Mouse (Mus musculus) brain, embryonic 18.5 days (tissue): ENCODE measurements at regions not wholly inside any gene's neighbourhood (a gene's known extent, or its start where the extent isn't known, plus 50 kb on each side); places are given as distances from the start of the nearest gene placed in this dataset.
"Not testable (repeated sequence)": the region's sequence is repeated elsewhere in the genome, so short reads cannot be mapped to it uniquely, and the experiment has no call there.

Source experiments
- DNase-seq: peaks from one replicate; pipeline ENCODE4 v3.0.0-alpha.2; 2012; ENCODE audit warnings: low read depth, low spot score

DNA sequence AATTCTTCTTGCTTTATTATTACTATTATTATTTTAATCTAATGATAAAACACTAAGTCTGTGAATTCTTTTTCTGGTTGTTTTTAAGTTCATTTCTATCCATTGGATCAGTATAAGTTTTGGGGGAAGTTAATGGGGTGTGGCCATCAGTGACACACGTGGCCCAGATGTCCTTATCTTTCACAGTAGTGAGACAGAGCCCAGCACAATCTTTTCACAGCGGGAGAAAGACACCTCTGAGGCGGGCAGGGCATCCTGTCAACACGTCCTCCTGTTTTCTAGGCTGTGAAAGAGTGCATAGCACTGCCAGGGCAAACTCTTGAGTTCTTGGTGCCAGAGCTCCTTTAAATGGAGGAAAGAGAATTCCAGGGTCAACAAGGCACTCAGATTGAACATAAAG lies 162.1 kb downstream of the Ifng start:
- DNase-seq, result no peak

DNA sequence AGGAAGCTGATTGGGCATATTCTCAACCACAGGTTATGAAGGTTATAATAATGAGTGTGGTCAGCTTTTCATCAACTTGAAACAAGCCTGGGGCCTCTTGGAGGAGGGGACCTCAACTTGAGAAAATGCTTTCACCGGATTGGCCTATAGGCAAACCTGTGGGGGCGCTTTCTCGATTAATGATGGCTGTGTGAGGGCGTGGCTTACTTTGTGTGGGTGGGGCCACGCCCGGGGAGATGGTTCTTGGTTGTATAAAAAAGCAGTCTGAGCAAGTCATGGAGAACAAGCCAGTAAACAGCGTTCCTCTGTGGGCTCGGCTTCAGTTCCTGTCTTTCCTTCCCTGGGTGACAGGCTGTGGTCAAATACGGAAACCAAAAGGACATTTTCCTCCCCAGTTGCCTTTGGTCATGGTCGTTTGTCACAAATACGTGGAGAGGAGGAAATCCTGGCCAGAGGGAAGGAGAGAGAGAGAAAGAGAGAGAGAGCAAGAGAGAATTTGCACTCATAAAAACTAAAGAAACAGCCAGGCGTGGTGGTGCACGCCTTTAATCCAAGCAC lies 163.1 kb downstream of the Ifng start:
- DNase-seq, result no peak

DNA sequence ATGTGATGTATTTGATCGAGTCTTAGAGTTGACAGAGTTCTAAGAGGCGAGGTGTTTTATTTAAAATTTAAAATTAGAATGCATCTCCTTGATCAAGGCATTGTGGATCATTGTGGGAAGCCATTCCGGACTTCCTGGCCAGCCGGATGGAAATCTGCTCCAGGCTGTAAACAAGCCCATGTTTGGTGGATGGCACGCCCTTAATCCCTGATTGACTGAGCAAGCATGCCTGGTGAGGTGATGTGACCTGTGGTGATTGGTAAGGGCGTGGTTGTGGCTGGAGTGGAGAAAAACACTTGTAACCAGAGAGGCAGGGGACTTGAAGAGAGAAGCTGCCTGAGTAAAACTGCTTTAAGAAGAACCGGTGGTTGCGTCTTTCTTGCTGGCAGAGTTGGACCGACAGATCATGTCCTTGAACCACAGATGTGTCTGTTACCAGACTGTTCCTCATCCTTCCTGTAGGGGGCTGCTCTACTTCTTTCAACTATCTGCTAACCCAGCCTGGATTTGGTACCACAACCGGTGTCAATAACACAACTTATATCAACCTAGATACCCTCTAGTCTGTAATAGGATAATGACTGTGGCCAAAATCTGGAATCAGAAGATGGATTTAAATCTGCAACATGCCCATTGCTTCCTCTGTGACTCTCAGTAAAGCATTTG lies 164.4 kb downstream of the Ifng start:
- DNase-seq, result no peak

DNA sequence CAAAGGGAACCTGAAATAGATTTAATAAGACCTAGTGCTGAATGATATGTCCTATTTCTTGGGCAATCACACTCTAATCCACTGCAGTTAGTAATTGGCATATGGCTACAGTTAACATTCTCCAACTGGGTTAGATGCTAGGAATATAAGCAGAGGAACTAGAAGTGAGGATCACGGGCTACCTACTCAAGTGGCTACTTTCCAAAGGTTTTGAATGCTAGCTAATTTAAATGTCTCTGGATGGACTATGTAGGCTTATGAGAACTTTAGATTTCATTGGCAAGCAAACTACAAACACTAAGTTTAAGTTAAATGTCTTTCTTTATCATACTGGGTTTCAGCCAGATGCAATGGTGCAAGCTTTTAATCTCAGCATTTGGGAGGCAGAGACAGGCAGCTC lies 166.6 kb downstream of the Ifng start:
- DNase-seq, result no peak

DNA sequence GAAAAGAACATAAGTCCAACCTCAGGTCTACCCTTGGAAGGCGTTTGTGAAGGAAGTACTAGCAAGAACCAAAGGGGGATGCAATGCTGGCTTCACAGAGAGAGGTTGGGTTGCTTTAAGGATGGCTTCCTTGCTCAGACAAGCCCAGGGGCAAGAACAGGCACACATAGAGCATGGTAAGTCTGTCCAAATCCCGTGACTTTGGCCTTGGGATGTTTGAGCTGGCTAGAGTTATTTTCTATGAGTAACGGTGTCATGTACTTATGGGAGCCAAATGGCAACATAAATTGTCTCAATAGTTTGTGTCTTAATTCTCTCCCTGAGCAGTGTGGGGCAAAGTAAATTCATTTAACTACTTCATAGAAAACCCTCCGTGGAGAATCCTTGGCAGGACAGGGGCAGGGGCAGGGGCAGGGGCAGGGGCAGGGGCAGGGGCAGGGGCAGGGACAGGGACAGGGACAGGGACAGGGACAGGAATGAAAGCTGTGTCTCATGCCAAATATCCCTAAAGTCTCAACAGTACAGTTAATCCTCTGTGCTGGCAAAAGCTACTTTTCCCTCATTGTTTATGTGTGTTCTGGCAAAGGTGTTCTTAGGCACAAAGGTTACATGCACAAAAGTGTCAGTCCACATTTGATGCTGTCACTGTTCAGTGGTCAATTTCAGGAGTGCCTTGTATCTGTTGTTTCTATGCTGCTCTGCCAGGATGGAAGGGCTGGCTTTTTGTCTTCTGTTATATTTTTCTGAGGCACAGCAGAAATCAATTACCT lies 167.7 kb downstream of the Ifng start:
- no peak for DNase-seq

DNA sequence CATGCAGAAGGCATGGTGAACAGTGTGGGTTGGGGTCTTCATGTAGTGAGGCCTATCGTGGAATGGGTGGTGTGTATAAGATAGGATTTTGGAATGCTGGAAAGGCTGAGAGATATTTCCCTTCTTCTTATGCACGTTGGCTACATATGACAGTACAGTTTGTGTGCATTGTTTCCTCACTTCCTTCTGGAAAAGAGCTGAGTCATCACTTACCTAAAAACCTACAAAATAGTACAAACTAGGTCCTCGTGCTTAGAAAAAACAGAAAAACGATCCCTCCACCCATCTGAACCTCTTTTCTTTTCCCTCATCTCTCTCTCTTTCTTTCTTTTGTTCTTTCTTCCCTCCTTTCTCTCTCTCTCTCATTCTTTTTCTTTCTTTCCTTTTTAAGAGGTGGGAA lies 168.3 kb downstream of the Ifng start:
- no peak for DNase-seq

DNA sequence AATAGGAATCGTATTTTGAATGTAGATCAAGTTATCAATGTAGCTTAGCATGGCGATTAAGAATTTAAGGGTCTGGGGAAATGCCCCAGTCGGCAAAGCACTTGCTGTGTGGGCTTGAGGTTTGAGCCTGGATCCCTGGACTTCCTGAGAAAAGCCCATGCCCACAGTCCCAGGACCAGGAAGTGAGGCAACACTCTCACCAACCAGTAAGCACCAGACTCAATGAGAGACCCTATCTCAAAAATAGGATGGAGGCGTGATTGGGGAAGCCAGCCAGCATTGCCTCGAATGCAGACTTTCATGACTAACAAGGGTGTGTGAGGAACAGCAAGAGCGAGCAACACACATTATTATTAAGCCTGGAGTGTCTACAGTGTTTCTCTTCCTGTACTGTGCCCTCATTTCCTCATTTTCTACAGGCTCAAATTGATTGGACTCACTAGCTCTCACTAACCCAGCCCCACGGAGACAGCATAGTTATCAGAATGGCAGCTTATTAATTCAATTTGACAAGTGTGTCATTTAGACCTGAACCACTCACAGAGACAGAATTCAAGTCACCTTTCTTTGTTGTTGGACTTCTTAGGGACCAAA lies 170.1 kb downstream of the Ifng start:
- no peak for DNase-seq

DNA sequence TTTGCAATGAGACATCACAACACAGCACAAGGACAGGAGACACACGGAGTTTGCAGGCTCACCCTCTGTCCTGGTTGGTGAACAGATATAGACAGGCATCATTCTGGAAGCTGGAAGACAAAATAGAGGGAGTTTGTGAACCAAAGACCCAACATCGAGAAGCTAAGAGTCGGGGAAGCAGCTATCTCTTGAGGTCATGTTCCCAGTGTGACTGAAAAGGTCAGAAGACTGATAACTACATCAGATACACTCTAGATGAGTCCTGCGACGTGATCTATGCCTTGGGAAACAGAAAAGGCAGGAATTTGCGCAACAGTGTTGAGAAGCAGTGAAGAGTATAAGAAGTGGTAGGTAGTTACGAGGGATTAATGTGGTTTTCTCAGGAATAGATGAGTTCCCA lies 171.2 kb downstream of the Ifng start:
- DNase-seq, result no peak

DNA sequence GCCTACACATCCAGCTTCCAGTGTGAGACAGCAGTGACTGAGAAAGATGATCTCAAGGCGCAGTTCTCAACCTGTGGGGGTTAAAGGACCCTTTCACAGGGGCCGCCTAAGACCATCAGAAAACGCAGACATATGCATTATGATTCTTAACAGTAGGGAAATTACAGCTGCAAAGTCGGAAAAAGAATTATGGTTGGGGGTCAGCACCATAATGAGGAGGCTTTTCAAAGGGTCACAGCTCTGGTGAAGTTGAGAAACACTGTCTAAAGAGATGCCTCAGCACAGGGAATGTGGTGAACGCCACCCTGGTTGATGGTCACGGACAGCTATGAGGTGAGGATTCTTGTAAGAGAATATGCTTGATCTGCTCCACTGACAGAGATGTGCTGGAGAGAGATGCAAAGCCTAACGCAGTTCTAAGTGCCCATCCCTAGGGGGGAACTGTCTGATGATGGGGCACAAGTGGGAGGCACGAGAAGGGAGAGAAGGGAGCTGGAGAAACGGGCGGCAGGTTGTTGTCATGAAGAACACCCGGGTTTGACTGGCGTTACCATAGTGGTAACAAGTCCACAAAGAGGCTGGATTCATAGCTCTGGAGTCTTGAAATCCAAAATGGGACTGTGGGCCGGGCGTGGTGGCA lies 172.3 kb downstream of the Ifng start:
- no peak for DNase-seq

DNA sequence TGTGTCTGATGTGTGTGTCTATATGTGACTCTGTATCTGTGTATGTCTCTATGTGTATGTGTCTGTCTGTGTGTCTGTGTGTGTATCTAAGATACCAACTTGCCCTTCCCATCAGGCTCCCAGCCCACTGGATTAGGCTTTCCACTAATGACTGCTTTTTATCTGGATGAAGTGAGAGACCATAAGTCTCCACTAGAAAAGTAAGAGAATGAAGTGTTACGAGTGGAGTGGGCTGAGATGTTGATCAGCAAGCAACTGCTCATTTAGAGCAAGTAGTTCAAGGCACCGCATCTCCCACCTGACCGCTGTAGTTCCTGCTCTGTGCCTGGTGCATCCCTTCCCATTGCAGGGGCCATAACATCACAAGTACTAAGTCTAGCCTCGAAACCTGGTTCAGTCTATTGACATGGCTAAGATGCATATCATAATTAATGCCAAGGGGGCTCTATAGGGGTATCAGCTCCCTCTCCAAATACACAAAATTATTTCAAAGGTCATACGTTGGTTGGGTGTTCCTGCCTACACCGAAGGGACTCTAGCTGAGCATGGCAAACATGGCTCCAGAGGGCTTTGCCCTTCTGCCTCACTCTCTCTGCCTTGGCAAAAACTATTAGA lies 173.5 kb downstream of the Ifng start:
- no peak for DNase-seq

DNA sequence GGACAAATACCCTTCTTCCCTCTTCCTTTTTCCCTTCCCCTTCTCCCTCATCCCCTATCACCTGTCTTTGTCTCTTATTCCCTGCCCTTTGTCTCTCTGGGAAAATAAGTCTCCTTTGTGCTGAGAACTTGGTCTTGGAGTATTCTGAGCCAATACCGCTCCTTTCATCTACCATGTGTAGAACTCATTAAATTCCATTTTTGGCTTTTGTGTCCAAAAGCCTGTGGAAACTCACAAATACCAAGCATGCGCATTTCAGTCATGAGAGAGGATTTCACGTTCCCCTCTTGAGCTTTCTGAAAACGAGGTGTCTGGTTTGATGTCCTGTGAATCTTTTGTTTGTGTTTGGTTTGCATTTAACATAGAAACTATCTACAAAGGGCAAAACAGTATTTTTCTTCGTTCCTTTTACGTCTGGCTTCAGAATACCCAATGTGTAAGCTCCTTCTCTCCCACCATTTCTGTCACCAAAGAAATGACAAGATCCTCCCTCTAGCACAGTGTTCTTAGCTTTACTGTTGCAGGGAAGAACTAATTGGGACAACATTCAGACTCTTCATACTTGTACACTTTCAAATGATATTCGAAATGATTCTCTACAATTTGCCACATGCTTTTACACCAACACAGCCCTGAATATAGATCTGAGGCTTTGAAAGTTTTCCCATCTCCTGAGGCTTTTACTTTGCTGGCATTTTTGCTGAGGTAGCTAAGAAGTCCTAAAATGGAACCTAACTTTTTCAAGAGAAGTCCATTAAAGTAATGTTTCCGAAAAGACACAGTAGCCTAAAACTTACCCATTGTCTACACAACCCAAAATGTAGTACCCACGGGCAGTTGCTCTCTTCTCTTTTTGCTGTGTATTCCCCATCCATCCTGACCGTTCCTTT lies 174.5 kb downstream of the Ifng start:
- no peak for DNase-seq

DNA sequence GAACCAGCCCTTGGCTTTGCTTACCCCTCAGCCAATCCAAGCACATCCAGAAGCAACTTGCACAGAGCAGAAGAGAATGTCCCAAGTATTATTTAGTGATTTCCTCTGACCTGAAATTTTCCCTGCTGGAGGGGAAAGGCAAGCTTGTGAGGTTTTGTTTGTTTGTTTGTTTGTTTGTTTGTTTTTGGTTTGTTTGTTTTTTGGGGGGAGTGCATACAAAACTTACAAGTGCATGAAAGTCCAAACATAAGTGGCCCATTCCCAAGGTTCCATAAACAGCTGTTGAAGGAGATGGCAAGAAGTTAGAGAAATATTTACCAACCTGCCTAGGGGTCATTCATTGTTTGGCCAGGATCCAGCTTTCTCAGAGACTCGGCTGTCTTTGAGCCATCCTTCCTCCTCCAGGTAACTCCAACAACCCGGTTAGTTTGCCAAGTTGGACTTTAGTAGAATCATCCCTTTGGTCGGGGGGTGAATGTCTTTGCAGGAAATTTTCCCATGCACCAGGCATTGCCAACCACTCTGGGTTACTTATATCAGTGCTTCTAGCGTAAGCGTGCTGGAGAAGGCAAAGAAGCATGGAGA lies 175.3 kb downstream of the Ifng start:
- no peak for DNase-seq

DNA sequence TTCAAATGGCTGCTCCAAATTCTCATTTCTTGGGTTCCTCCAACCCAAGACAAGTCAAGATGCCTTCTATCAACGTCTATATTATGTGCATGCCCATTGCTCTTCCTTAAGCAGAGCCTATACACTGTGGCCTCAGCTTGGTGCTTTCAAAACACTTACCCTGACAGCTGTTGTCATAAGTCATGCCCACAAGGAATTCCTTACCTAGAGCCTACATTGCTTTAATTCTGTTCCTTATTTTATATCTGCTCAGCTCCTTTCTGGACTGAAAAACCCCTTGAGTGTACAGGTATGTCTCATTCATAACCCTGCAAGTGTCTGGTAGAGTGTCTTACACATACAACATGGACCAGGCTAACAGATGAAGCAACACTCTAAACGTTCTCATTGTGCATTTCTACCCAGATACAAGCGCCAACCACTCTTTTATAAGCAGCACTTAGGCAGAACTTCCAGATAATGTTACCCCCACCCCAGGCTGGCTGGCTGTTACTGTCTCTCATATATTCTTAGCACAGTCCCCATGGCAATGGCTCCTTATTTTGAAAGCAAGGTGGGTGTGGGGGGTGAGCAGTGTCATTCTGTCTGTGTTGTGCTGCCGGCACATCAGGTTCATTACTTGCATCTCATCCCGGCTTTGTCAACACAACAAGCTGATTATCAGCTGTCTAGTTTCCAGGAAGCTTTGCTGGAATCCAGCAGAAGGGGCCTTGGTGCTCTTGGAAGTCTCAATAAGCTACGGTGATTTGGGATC lies 176.6 kb downstream of the Ifng start:
- DNase-seq, result no peak

DNA sequence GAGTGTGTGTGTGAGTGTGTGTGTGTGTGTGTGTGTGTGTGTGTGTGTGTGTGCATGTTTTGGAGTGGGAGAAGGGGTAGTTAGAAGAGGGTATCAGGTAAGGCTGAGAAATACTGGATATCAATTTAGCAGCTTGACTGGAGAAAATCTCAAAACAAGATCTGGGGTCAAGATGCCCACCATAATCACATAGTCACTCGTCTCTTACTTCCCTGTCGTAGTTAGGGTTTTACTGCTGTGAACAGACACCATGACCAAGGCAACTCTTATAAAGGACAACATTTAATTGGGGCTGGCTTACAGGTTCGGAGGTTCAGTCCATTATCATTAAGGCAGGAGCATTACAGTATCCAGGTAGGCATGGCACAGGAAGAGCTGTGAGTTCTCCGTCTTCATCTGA lies 177.4 kb downstream of the Ifng start:
- DNase-seq, result not testable (repeated sequence)

DNA sequence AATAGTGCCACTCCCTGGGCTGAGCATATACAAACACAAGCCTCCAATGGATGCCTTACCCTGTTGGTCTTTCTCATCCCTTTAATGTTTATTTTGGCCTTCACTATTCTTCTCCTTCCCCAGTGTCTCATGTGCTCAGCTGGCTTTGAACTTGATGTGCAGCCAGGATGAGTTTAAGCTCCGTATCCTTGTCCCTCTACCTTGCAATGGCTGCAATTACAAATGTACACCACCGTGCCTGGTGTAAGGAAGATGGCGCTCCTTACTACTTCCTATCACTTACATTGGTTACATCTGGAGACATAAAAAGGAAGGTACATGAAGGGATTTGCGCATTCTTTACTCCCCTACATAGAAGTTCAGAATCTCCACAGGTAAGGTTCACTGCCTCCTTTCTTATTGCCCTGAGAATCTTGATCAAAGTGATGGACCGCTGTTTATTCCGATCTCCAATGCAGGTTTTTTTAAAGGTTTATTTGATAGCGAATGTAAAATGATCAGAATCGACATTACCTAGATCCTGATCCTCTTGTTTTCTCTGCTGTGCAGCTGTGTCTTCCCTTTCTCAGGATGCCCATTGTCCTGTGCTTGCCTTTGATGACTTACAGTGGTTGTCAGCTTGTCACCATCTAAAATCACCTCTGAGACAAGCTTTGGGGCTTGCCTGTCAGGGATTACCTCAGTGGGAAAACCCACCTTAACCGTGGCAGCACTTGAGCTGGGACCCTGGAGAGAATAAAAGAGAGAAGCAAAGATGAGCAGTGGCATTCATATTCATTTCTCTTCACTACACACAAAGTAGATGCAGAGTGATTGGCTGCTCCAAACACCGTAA lies 178.1 kb downstream of the Ifng start:
- no peak for DNase-seq

DNA sequence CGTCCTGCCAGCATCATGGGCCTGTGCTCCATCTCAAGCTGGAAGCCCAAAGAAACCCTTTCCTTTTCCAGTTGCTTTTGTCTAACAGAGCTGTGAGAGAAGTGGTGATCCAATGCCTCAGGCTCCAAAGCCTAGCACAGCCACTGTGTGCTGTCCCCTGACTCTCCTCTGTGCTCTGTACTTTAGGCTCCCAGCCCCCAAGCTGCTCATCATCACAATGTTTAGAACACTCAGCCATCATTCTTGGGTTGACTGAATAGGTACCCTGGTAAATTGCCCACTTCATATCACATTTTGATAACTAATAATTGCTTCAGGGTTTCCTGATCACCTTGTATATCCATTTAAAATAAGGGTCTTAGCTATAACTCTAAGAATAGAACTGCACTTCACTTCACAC lies 178.8 kb downstream of the Ifng start:
- no peak for DNase-seq

DNA sequence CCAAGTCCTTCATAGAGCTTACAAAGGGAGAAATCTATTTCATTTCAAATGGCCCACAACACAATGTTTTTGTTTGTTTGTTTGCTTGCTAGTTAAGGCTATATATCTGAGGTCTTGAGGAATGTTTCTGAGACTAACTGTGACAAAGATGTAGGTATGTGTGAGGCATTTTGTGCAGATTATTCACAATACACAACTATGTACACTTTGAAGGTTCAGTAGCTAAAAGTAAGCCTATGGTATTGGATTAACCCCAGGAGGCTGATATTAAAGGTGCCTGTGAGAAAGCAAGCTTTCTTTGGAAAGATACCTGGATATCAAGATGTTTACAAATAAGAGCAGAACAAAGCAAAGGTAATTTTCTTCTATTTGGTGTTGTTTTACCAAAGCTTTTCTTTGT lies 179.8 kb downstream of the Ifng start:
- DNase-seq, result no peak

DNA sequence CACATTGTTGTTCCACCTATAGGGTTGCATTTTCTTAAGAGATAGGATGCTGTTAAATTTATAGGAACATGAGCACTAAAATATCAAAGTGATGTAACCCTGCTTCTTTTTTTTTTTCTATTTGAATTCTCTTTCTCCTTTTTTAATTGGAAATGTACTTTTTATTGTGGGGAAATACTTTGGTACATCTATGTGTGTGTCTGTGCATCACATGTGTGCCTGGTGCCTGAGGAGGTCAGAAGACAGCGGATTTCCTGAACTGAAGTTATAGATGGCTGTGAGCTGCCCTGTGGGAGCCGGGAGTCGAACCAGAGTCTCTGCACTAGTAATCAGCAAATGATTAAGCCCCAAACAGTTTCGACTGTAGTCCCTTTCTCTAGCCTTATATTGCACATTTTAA lies 180.7 kb downstream of the Ifng start:
- no peak for DNase-seq

DNA sequence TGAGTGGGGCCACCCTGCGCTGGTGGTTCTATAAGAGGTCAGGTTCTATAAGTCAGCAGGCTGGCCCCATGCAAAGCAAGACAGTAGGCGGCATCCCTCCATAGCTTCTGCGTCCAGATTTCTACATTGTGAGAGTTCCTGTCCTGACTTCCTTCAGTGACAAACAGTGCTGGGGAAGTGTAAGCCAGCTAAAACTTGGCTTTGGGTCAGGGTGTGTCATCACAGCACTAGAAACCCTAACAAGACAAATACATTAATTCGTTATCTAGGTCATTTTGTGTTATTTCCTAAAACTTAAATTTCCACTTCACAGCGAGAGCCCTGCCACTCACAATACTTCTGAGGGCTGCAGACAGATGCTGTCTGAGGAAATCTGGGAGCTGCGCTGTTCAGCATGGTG lies 181.3 kb downstream of the Ifng start:
- DNase-seq, result no peak
